Mouse (Mus musculus): ENCODE results near the gene Amelx. TPM values are rescaled to one million over a fixed set of nuclear protein-coding genes. Genes with fewer than 3 reads are reported as not detected.

Gene Amelx
- total RNA-seq (2021), result not detected
- long read RNA-seq, experiment 1, result 0 reads
- long read RNA-seq, experiment 2, result 0 reads

- H3K27ac ChIP-seq, result no peak within 1 kb of the TSS
- no peak within 1 kb of the TSS for H3K4me3 ChIP-seq
- DNase-seq (ENCODE audit: extremely low spot score in 1 of 2, low spot score in 2 of 2), result no peak
- TF ChIP-seq CTCF (IDR thresholded peaks at IDR 0.05), result no peak
- intact Hi-C loops (cut with DNase I), result no loop called here
These were observed at the start of gene Amelx for GRCm38 (mm10) chrX:169187100-169187499. Amelx (minus strand) TSS chrX:169187200.

- no peak for DNase-seq (ENCODE audit: extremely low spot score in 1 of 2, low spot score in 2 of 2)
- TF ChIP-seq CTCF (IDR thresholded peaks at IDR 0.05), result no peak
- Histone ChIP-seq H3K4me3 (no peak overlapping the region), H3K27ac (no peak overlapping the region)
- intact Hi-C loops (cut with DNase I), result no loop called here
These were observed 35.5 kb upstream of the Amelx start for GRCm38 (mm10) chrX:169222357-169223062.

GRCm38 (mm10) chrX:169220064-169220463, 33.1 kb upstream of the Amelx start:
- TF ChIP-seq CTCF (IDR thresholded peaks at IDR 0.05), result no peak
- no peak overlapping the region for H3K27ac ChIP-seq
- no peak overlapping the region for H3K4me3 ChIP-seq
- no peak for DNase-seq (ENCODE audit: extremely low spot score in 1 of 2, low spot score in 2 of 2)
- intact Hi-C loops (cut with DNase I), result no loop called here

GRCm38 (mm10) chrX:169210019-169210418, 23.0 kb upstream of the Amelx start:
- H3K4me3 ChIP-seq, result no peak overlapping the region
- no peak for TF ChIP-seq CTCF (IDR thresholded peaks at IDR 0.05)
- no peak for DNase-seq (ENCODE audit: extremely low spot score in 1 of 2, low spot score in 2 of 2)
- H3K27ac ChIP-seq, result no peak overlapping the region
- intact Hi-C loops (cut with DNase I), result no loop called here

- intact Hi-C loops (cut with DNase I), result no loop called here
- H3K4me3 ChIP-seq, result no peak overlapping the region
- DNase-seq (ENCODE audit: extremely low spot score in 1 of 2, low spot score in 2 of 2), result no peak
These were observed 8.4 kb downstream of the Amelx start for GRCm38 (mm10) chrX:169178634-169179033.

GRCm38 (mm10) chrX:169173796-169174195, 13.2 kb downstream of the Amelx start:
- H3K27ac ChIP-seq, result no peak overlapping the region
- DNase-seq (ENCODE audit: extremely low spot score in 1 of 2, low spot score in 2 of 2), result no peak
- no peak overlapping the region for H3K4me3 ChIP-seq
- intact Hi-C loops (cut with DNase I), result no loop called here
- TF ChIP-seq CTCF (IDR thresholded peaks at IDR 0.05), result no peak

More at GRCm38 (mm10) chrX:169178634-169179033, 8.4 kb downstream of the Amelx start:
- no peak for TF ChIP-seq CTCF (IDR thresholded peaks at IDR 0.05)
- H3K27ac ChIP-seq, result no peak overlapping the region

- TF ChIP-seq CTCF (IDR thresholded peaks at IDR 0.05), result no peak
- H3K27ac ChIP-seq, result no peak overlapping the region
- intact Hi-C loops (cut with DNase I), result no loop called here
- H3K4me3 ChIP-seq, result no peak overlapping the region
- DNase-seq (ENCODE audit: extremely low spot score in 1 of 2, low spot score in 2 of 2), result no peak
These were observed 16.0 kb downstream of the Amelx start for GRCm38 (mm10) chrX:169170981-169171380.

- no peak for DNase-seq (ENCODE audit: extremely low spot score in 1 of 2, low spot score in 2 of 2)
- TF ChIP-seq CTCF (IDR thresholded peaks at IDR 0.05), result no peak
- Histone ChIP-seq H3K4me3 (no peak overlapping the region), H3K27ac (no peak overlapping the region)
- intact Hi-C loops (cut with DNase I), result no loop called here
These were observed 28.6 kb downstream of the Amelx start for GRCm38 (mm10) chrX:169158385-169158784.

- DNase-seq (ENCODE audit: extremely low spot score in 1 of 2, low spot score in 2 of 2), result no peak
- intact Hi-C loops (cut with DNase I), result no loop called here
- no peak overlapping the region for H3K27ac ChIP-seq
- H3K4me3 ChIP-seq, result no peak overlapping the region
- TF ChIP-seq CTCF (IDR thresholded peaks at IDR 0.05), result no peak
These were observed 33.2 kb downstream of the Amelx start for GRCm38 (mm10) chrX:169153805-169154204.

- Histone ChIP-seq H3K4me3 (no peak overlapping the region), H3K27ac (no peak overlapping the region)
- TF ChIP-seq CTCF (IDR thresholded peaks at IDR 0.05), result no peak
- DNase-seq (ENCODE audit: extremely low spot score in 1 of 2, low spot score in 2 of 2), result no peak
- intact Hi-C loops (cut with DNase I), result no loop called here
These were observed 46.5 kb downstream of the Amelx start for GRCm38 (mm10) chrX:169140467-169140866.

GRCm38 (mm10) chrX:169139758-169140157, 47.2 kb downstream of the Amelx start:
- Histone ChIP-seq H3K4me3 (no peak overlapping the region), H3K27ac (no peak overlapping the region)
- no peak for TF ChIP-seq CTCF (IDR thresholded peaks at IDR 0.05)
- intact Hi-C loops (cut with DNase I), result no loop called here
- DNase-seq (ENCODE audit: extremely low spot score in 1 of 2, low spot score in 2 of 2), result no peak

Other genes with a start within 250 kb of the Amelx start
- gene Hccs, start 133.2 kb upstream of the Amelx start, total RNA-seq (2021), result 10 to 100 TPM; 24.0 to 24.4 TPM